In genomic region chr12:4593166-4593929, GRCm38 (mm10) we compare ENCODE assay signal across 7 mouse cellular contexts. TPM values are rescaled to one million over a fixed set of nuclear protein-coding genes. Genes with fewer than 3 reads are reported as not detected.
A peak's percentile ranks its signal among the peaks of the same experiment; 100 is the strongest.
DNase-seq lines count a peak whose midpoint lies in the region; ATAC-seq lines count a peak whose summit lies in the region.

No protein-coding gene starts in this region.

- H3K4me2 ChIP-seq in midbrain, embryonic 16.5 days (ENCODE audit: low read length): peak overlapping the region; percentile 65

- H3K9ac ChIP-seq in midbrain, embryonic 16.5 days (ENCODE audit: low read depth, low read length): peak overlapping the region; percentile 85

- no peaks in the 10 kb centered on the region for H3K27me3 ChIP-seq in midbrain, embryonic 16.5 days (ENCODE audit: control insufficient read depth, insufficient read depth, low read depth, low read length)

- no peaks in the 10 kb centered on the region for H3K36me3 ChIP-seq in midbrain, embryonic 16.5 days (ENCODE audit: control insufficient read depth, insufficient read depth, low read length)

- no peaks in the 10 kb centered on the region for H3K9me3 ChIP-seq in midbrain, embryonic 16.5 days (replicated peaks; ENCODE audit: control insufficient read depth, low read length, poor library complexity, severe bottlenecking)

- 1% methylated on average over 40 of the region's 80 CpGs for WGBS in midbrain, embryonic 16.5 days

- peak overlapping the region; percentile 95 for H3K4me3 ChIP-seq in midbrain, embryonic 16.5 days (ENCODE audit: low read depth, low read length)

- DNase-seq in adipocyte (ENCODE audit: low spot score) (peak; percentile 49), liver (peak; percentile 70)
- peak; percentile 40 to 45 for DNase-seq in cerebellum, postnatal 14 days
- peak; percentile 36 for DNase-seq in gastrocnemius, adult 18-20 months (ENCODE audit: low spot score)
- DNase-seq in spleen, postnatal 10 days (ENCODE audit: low spot score in 2 of 2): peak; percentile 73 to 77

- peak overlapping the region; percentile 74 for H3K27ac ChIP-seq in midbrain, embryonic 16.5 days (ENCODE audit: low read length)

- H3K4me1 ChIP-seq in midbrain, embryonic 16.5 days (ENCODE audit: control insufficient read depth, insufficient read depth, low read length): peaks cover 21% of the 10 kb centered on the region

- ATAC-seq in inflammation-experienced regulatory T-cells, adult 6 months: peak; percentile 52
- ATAC-seq in midbrain, embryonic 16.5 days: peak; percentile 73

RNA-seq across cellular contexts. Expression of gene Gm3625, which starts 0.6 kb away (rescaled TPM):
- total RNA-seq in gastrocnemius, adult 18-20 months (2021): not detected
- not detected for polyA plus RNA-seq in inflammation-experienced regulatory T-cells, adult 6 months (2017; shearing (Covaris generic))
- polyA plus RNA-seq in midbrain, embryonic 16.5 days (2015; fragmentation: Nextera tagmentation; extraction: Ambion mirVana): not detected in 2 replicates

RNA-seq across cellular contexts. Expression of gene Itsn2, which starts 0.9 kb away (rescaled TPM):
- total RNA-seq in gastrocnemius, adult 18-20 months (2021): 10 to 100 TPM; 22.7 to 25.7 TPM
- polyA plus RNA-seq in inflammation-experienced regulatory T-cells, adult 6 months (2017; shearing (Covaris generic)): 10 to 100 TPM; 49.8 to 65.3 (median 61.3) TPM
- polyA plus RNA-seq in midbrain, embryonic 16.5 days (2015; fragmentation: Nextera tagmentation; extraction: Ambion mirVana): 19.4 and 20.3 TPM in 2 replicates

Comparison
In these comparisons a context has a peak if more than half of its experiments do, and no peak if none do; other contexts are left out.
1. Peak in every context shown above with its lines: DNase-seq, ATAC-seq, H3K4me3 ChIP-seq and H3K27ac ChIP-seq.